Mouse (Mus musculus) thymus, adult 2 months (tissue): ENCODE data around the gene Kctd3.

Source experiments
- CTCF ChIP-seq: fragments of 200-500 bp; IDR thresholded peaks from 2 replicates; pipeline ENCODE4 v1.5.1; 2012; ENCODE audit warnings: mild to moderate bottlenecking, control low read depth, low read length, moderate library complexity, borderline replicate concordance; ENCODE audit not compliant: control insufficient read depth, poor library complexity, insufficient read depth; ENCODE audit errors: extremely low read depth
- POLR2A ChIP-seq: fragments of 200-500 bp; IDR thresholded peaks from 2 replicates; pipeline ENCODE4 v1.6.1; 2012; ENCODE audit warnings: mild to moderate bottlenecking, low read length, control low read depth, moderate library complexity; ENCODE audit not compliant: control insufficient read depth, poor library complexity, insufficient read depth; ENCODE audit errors: extremely low read depth

- TF ChIP-seq CTCF, result no peak
- no peak for TF ChIP-seq POLR2A
These were observed 59.8 kb downstream of the Kctd3 start for GRCm38 (mm10) chr1:188947794-188948193.
